Mouse (Mus musculus) forebrain, embryonic 11.5 days (tissue): Measurements from ENCODE around the gene Hpcal4. TPM values are rescaled to one million over a fixed set of nuclear protein-coding genes. Genes with fewer than 3 reads are reported as not detected.

ENCODE experiments used
- ATAC-seq: fragments of 200-750 bp; cut with Nextera tagmentation; replicated peaks from 2 replicates; pipeline ENCODE4 v1.8.0; 2017; ENCODE audit warnings: moderate TSS enrichment; ENCODE audit not compliant: low FRiP score
- DNase-seq: peaks from one replicate; pipeline ENCODE4 v3.0.0-alpha.2; 2017; ENCODE audit warnings: low spot score
- H3K27ac ChIP-seq: fragments of 300-500 bp; sonication (generic); 2 replicates; pipeline ENCODE4 v1.5.1; 2014; ENCODE audit warnings: low read depth, low read length
- H3K27me3 ChIP-seq: fragments of 300-500 bp; sonication (generic); 2 replicates; pipeline ENCODE4 v1.6.1; 2014; ENCODE audit warnings: mild to moderate bottlenecking, low read length, mixed read lengths; ENCODE audit not compliant: control insufficient read depth, insufficient read depth
- H3K36me3 ChIP-seq: fragments of 300-500 bp; sonication (generic); 2 replicates; pipeline ENCODE4 v1.6.1; 2014; ENCODE audit warnings: mild to moderate bottlenecking, low read length, moderate library complexity, mixed read lengths; ENCODE audit not compliant: control insufficient read depth, insufficient read depth
- H3K4me1 ChIP-seq: fragments of 300-500 bp; sonication (generic); replicated peaks from 2 replicates; pipeline ENCODE4 v1.6.1; 2014; ENCODE audit warnings: low read length, mixed read lengths; ENCODE audit not compliant: control insufficient read depth, insufficient read depth
- H3K4me2 ChIP-seq: fragments of 300-500 bp; sonication (generic); 2 replicates; pipeline ENCODE4 v1.6.1; 2014; ENCODE audit warnings: low read depth, mild to moderate bottlenecking, low read length, moderate library complexity, mixed read lengths; ENCODE audit not compliant: severe bottlenecking
- H3K4me3 ChIP-seq: fragments of 300-500 bp; sonication (generic); 2 replicates; pipeline ENCODE4 v1.5.1; 2014; ENCODE audit warnings: low read depth, low read length
- H3K9ac ChIP-seq: fragments of 300-500 bp; sonication (generic); 2 replicates; pipeline ENCODE4 v1.6.1; 2014; ENCODE audit warnings: low read length
- H3K9me3 ChIP-seq: fragments of 300-500 bp; sonication (generic); 2 replicates; pipeline ENCODE4 v1.6.1; 2016; ENCODE audit warnings: low read length, mixed read lengths; ENCODE audit not compliant: control insufficient read depth
- WGBS: fragments of 180-500 bp; shearing (Covaris S2); extraction: QIAGEN DNeasy Blood & Tissue Kit; methylation state at CpG from one replicate; pipeline ENCODE4 v1.1.7; 2014; 5-methylcytosine and 5-hydroxymethylcytosine counted together
- polyA plus RNA-seq: library from polyadenylated mRNA; unstranded; fragments of >200 nt; fragmentation: Nextera tagmentation; extraction: Ambion mirVana; gene quantifications from 2 replicates; pipeline ENCODE4 v1.2.1, GENCODE M21; 2014

Hpcal4 gene
- polyA plus RNA-seq, 1 experiment from 2014 or later = 0.41 TPM

DNA sequence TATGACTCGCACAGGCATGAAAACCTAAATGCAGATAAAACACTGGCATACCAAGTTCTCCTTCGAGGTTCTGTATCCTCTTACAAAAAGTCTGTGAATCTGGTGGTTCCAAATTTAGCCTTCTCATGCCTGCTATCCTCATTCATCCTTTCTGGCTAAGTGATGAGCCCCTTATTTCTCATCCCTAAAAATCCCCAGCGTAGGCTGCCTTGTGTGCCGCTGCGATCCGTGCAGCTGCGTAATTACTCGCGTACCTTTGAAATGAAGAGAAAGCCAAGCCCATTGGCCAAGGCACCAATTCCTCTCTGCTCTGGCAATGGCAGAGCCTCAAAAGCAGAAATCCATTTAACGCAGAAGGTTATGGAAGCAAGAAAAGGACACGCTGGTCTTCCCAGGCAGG lies 10.8 kb downstream of the Hpcal4 start:
- H3K27me3 ChIP-seq = no peaks in the 10 kb centered on the region
- WGBS = 89% methylated on average over 11 of the region's 11 CpGs
- no peaks in the 10 kb centered on the region for H3K36me3 ChIP-seq
- H3K27ac ChIP-seq = no peak overlapping the region
- ATAC-seq (no peak), DNase-seq (no peak)
- H3K4me1 ChIP-seq = no peaks in the 10 kb centered on the region
- H3K4me3 ChIP-seq = no peak overlapping the region
- no peak overlapping the region for H3K4me2 ChIP-seq
- no peaks in the 10 kb centered on the region for H3K9me3 ChIP-seq
- no peak overlapping the region for H3K9ac ChIP-seq

DNA sequence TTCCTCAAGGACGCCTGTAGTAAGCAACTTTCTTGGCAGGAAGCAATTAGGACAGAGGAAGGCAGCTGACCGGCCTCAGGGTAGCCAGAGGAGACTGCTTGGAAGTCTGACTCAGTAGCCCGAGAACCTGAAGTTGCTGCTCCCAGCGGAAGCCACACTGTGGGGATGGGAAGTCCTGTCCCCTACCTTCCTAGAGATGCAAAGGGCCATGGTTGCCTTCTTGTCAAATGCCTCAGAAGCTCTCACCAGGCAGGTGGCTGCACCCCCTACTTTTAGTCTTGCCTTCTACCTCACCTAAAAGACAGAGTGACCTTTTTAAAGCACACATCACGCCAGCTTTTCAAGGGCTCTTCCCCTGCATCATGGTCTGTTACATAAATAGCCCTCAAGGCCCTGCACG lies 13.7 kb downstream of the Hpcal4 start:
- Histone ChIP-seq H3K27me3 (peaks cover 5% of the 10 kb centered on the region), H3K4me3 (no peak overlapping the region), H3K27ac (no peak overlapping the region), H3K36me3 (no peaks in the 10 kb centered on the region), H3K9ac (no peak overlapping the region), H3K4me2 (no peak overlapping the region), H3K9me3 (no peaks in the 10 kb centered on the region), H3K4me1 (peaks cover 4% of the 10 kb centered on the region; the same call in 1 of the 2 replicates)
- ATAC-seq (no peak), DNase-seq (no peak)
- 68% methylated on average over 6 of the region's 6 CpGs for WGBS

DNA sequence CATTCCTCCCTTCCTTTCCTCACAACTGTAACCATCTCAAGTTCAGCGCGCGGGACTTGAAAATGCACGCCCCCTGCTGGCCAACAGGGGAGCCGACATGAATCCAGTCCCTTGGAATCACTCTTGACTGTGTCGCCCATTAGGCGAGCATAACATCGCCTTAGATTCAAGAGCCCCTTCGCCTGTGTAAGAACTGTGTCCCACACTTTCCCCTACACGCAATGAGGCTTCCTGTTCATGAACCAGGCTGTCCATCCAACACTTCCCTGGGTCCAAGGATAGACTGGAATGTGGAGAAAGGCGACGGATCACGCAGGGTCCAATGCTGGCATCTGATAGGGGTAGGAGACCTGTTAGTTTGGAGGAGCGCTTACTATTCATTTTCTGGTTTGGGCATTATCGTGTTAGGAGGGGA lies 17.8 kb downstream of the Hpcal4 start:
- peak overlapping the region; percentile 51; the same call in 1 of the 2 replicates for H3K9ac ChIP-seq

DNA sequence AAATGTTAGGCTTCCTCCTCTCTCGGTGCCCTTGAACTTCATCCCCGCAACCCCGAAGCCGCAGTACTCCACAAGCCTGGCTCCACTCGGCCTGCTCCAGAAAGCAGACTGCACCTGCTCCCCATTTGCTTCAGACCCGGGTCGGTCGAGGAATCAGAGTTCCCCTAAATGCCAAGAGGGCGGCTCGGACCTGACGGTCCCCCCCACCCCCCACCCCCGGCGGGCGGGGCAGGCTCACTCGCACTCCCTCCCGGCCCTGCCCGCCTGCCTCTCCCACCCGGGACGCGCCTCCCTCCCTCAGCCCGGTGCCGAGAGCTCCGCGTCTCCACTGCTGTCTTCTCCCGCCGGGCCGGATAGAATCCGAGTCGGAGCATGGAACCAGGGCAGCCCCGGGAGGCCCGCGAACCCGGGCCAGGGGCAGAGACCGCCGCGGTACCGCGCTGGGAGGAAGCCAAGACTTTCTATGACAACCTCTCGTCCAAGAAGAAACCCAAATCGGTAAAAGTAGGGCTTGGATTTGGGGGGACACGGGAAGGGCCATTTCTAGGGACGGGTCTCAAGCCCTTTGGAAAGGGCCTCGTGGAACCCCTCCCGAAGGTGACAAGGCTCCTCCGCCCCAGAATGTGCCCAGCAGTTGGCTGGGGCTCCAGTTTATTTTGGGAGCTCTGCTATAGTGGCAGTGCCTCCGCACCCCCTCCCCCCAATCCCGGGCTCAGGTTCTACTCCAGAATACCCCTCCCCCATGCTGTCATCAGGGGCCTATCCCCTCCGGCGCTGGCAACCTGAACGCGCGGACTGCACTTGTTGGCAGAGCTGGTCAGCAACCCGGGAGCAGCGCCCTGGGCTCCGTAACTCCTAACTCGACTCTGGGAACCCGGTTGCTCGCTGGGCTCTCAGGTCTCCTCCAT lies 18.4 kb downstream of the Hpcal4 start, which contains the start of gene Nt5c1a:
Nt5c1a (plus strand) TSS at position 319 of the 908 bp plus-strand sequence.
- peak within 1 kb of the TSS; percentile 39 for H3K4me3 ChIP-seq
- no peaks in the 10 kb centered on the region for H3K36me3 ChIP-seq
- H3K9me3 ChIP-seq = no peaks in the 10 kb centered on the region
- H3K9ac ChIP-seq = peak within 1 kb of the TSS; percentile 51
- peaks cover 7% of the 10 kb centered on the region; the same call in 1 of the 2 replicates for H3K4me1 ChIP-seq
- DNase-seq (peak; percentile 73), ATAC-seq (peak; percentile 53; the same call in 1 of the 2 replicates)
- WGBS = under 1% methylated on average over 58 of the region's 58 CpGs
- no peak within 1 kb of the TSS for H3K27ac ChIP-seq
- peak within 1 kb of the TSS; percentile 95 for H3K4me2 ChIP-seq
- peaks cover 16% of the 10 kb centered on the region for H3K27me3 ChIP-seq

More for the DNA sequence above, 17.8 kb downstream of the Hpcal4 start:
- Histone ChIP-seq H3K4me3 (peak overlapping the region; percentile 39), H3K4me2 (peak overlapping the region; percentile 95), H3K4me1 (peaks cover 7% of the 10 kb centered on the region; the same call in 1 of the 2 replicates), H3K27me3 (peaks cover 16% of the 10 kb centered on the region), H3K36me3 (no peaks in the 10 kb centered on the region), H3K9me3 (no peaks in the 10 kb centered on the region), H3K27ac (no peak overlapping the region)
- peak; percentile 43 for ATAC-seq
- under 1% methylated on average over 15 of the region's 15 CpGs for WGBS
- DNase-seq = peak; percentile 88

DNA sequence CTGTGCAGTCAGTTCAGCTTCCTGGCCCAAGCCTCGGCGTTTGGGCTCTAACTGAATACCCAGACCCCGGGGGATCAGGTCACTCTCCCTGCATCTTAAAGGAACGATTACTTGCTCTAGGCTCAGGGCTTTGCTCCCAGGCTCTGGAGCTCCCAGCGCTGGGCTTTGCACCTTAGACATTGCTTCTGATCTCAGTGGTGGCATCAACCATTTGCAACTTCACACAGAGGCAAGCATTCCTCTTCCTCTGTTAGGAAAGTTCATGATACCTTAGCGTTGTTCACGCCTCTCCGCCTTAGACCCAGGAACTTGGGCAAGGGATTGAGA lies 19.0 kb downstream of the Hpcal4 start:
- 9% methylated on average over 8 of the region's 8 CpGs for WGBS
- Histone ChIP-seq H3K4me3 (peak overlapping the region; percentile 39), H3K9ac (0 out of 2 replicates have a peak overlapping the region, but pooled peaks have one; percentile 6), H3K4me2 (peak overlapping the region; percentile 95; the same call in 1 of the 2 replicates), H3K27ac (no peak overlapping the region), H3K4me1 (peaks cover 7% of the 10 kb centered on the region; the same call in 1 of the 2 replicates), H3K27me3 (peaks cover 16% of the 10 kb centered on the region), H3K36me3 (no peaks in the 10 kb centered on the region), H3K9me3 (no peaks in the 10 kb centered on the region)
- DNase-seq = no peak
- ATAC-seq = no peak

DNA sequence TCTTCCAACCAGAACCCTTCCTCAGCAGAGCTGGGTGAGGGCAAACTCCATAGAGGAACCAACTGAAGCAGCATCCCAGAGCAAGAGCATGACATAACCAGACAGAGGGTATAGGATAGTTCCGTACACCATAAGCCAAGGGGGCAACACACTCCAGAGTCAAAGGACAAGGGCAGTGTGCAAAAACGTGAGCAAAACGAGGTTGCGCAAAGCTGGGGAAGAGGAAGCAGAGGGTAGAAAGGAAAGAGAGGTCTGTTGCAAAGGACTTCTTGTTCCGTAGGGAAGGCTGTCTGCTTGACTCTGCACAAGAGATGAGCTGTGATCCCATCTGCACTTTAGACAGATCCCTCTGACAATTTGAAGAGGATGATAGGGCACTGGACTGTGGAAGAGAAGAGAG lies 24.3 kb downstream of the Hpcal4 start:
- no peak for DNase-seq
- Histone ChIP-seq H3K4me2 (no peak overlapping the region), H3K9me3 (no peaks in the 10 kb centered on the region), H3K27ac (no peak overlapping the region), H3K4me3 (no peak overlapping the region), H3K36me3 (no peaks in the 10 kb centered on the region), H3K27me3 (peaks cover 6% of the 10 kb centered on the region; the same call in 1 of the 2 replicates), H3K9ac (no peak overlapping the region), H3K4me1 (0 out of 2 replicates have a peak, but pooled peaks cover 1% of the 10 kb centered on the region)
- 84% methylated on average over 5 of the region's 5 CpGs for WGBS
- ATAC-seq = no peak

DNA sequence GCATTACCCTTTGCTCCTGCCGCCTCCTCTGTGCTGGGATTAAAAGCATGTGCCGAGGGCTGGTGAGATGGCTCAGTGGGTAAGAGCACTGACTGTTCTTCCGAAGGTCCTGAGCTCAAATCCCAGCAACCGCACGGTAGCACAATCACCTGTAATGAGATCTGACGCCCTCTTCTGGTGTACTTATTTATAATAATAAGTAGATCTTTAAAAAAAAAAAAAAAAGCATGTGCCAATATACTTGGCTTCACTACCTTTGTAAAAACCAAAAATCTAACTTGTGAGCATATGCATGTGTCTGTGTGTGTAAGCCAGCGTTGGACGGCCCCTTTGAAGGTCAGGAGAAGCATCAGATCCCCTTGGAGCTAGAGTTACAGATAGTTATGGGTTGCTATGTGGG lies 28.0 kb downstream of the Hpcal4 start:
- WGBS = 57% methylated on average over 8 of the region's 8 CpGs
- ATAC-seq (no peak), DNase-seq (no peak)
- Histone ChIP-seq H3K36me3 (no peaks in the 10 kb centered on the region), H3K4me2 (no peak overlapping the region), H3K27me3 (no peaks in the 10 kb centered on the region), H3K4me1 (no peaks in the 10 kb centered on the region), H3K9ac (no peak overlapping the region), H3K9me3 (no peaks in the 10 kb centered on the region), H3K27ac (no peak overlapping the region), H3K4me3 (no peak overlapping the region)

DNA sequence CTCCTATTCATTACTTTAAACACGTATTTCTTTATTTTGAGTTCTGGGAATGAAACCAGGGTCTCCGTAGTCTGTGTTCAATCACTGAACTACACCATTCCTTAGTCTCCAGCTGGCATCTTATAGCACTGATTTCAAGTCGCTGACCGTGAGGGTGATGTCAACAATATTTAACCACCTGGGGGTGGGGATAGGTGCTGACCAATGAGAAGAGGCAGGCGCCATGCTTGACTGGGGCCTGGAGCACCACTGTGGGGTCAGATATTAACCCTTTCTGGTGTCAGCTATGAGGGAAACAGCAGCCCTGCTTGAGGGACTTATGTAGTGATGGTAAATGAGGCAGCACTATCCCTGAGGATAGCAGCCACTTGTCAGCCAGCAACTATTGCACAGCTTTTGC lies 28.4 kb downstream of the Hpcal4 start:
- Histone ChIP-seq H3K27me3 (no peaks in the 10 kb centered on the region), H3K4me1 (no peaks in the 10 kb centered on the region), H3K36me3 (no peaks in the 10 kb centered on the region), H3K9me3 (no peaks in the 10 kb centered on the region), H3K4me3 (no peak overlapping the region), H3K4me2 (no peak overlapping the region), H3K27ac (no peak overlapping the region), H3K9ac (no peak overlapping the region)
- DNase-seq = no peak
- 74% methylated on average over 5 of the region's 5 CpGs for WGBS
- no peak for ATAC-seq
